Mouse (Mus musculus): Measurements from ENCODE around the gene Kif3b. TPM values are rescaled to one million over a fixed set of nuclear protein-coding genes. Genes with fewer than 3 reads are reported as not detected.
"Not testable (repeated sequence)": the region's sequence is repeated elsewhere in the genome, so short reads cannot be mapped to it uniquely, and the experiment has no call there.

Gene Kif3b
- polyA plus RNA-seq, 2 experiments from 2014 or later: 11.2 to 13.0 TPM

GRCm38 (mm10) chr2:153346221-153347182 is 55.3 kb downstream of the Kif3b start:
- no peak for ATAC-seq

- no peak for ATAC-seq
These were observed 56.1 kb downstream of the Kif3b start for GRCm38 (mm10) chr2:153347183-153347781.

- ATAC-seq: no peak
These were observed 57.1 kb downstream of the Kif3b start for GRCm38 (mm10) chr2:153348100-153348831.

GRCm38 (mm10) chr2:153350552-153351181 is 59.5 kb downstream of the Kif3b start:
- peak; percentile 61 for ATAC-seq

GRCm38 (mm10) chr2:153354648-153355047 is 63.4 kb downstream of the Kif3b start:
- ATAC-seq: no peak

- no peak for ATAC-seq
These were observed 65.6 kb downstream of the Kif3b start for GRCm38 (mm10) chr2:153356784-153357183.

GRCm38 (mm10) chr2:153361101-153361710 is 70.0 kb downstream of the Kif3b start:
- ATAC-seq: no peak

GRCm38 (mm10) chr2:153364531-153364930 is 73.3 kb downstream of the Kif3b start:
- ATAC-seq: not testable (repeated sequence)

GRCm38 (mm10) chr2:153370871-153371270 is 79.7 kb downstream of the Kif3b start:
- ATAC-seq: no peak

- ATAC-seq: no peak
These were observed 84.2 kb downstream of the Kif3b start for GRCm38 (mm10) chr2:153375380-153375779.

GRCm38 (mm10) chr2:153380479-153380878 is 89.3 kb downstream of the Kif3b start:
- no peak for ATAC-seq

Other genes starting within 250 kb of the Kif3b start
- not detected for gene Ccm2l, start 225.5 kb upstream of the Kif3b start, polyA plus RNA-seq (2017; shearing (Covaris generic))
- under 1 TPM; 0.61 to 0.67 TPM for gene Hck, start 182.9 kb upstream of the Kif3b start, polyA plus RNA-seq (2017; shearing (Covaris generic))
- gene Tm9sf4, start 130.1 kb upstream of the Kif3b start, polyA plus RNA-seq (2017; shearing (Covaris generic)): 10 to 100 TPM; 41.1 to 62.2 TPM
- gene Tspyl3, start 66.0 kb upstream of the Kif3b start, polyA plus RNA-seq (2017; shearing (Covaris generic)): 10 to 100 TPM; 23.8 to 25.2 TPM
- gene Plagl2, start 50.0 kb upstream of the Kif3b start, polyA plus RNA-seq (2017; shearing (Covaris generic)): 10 to 100 TPM; 20.2 to 23.1 TPM
- 10 to 100 TPM in 1 of 2 experiments, 1 to 10 TPM in 1; 9.4 to 11.9 TPM for gene Pofut1, start 49.9 kb upstream of the Kif3b start, polyA plus RNA-seq (2017; shearing (Covaris generic))
- gene Asxl1, start 54.4 kb downstream of the Kif3b start, polyA plus RNA-seq (2017; shearing (Covaris generic)): 10 to 100 TPM; 12.3 to 20.9 TPM
- not detected for gene 4930404H24Rik, start 201.4 kb downstream of the Kif3b start, polyA plus RNA-seq (2017; shearing (Covaris generic))
- gene Nol4l, start 238.6 kb downstream of the Kif3b start, polyA plus RNA-seq (2017; shearing (Covaris generic)): 1 to 10 TPM; 3.5 to 5.2 TPM

Data from CD4-positive, CD25-positive, alpha-beta regulatory T cell, adult 4 months (primary cell).